Comparison of ENCODE assay signal across 12 mouse cellular contexts in the genomic region with DNA sequence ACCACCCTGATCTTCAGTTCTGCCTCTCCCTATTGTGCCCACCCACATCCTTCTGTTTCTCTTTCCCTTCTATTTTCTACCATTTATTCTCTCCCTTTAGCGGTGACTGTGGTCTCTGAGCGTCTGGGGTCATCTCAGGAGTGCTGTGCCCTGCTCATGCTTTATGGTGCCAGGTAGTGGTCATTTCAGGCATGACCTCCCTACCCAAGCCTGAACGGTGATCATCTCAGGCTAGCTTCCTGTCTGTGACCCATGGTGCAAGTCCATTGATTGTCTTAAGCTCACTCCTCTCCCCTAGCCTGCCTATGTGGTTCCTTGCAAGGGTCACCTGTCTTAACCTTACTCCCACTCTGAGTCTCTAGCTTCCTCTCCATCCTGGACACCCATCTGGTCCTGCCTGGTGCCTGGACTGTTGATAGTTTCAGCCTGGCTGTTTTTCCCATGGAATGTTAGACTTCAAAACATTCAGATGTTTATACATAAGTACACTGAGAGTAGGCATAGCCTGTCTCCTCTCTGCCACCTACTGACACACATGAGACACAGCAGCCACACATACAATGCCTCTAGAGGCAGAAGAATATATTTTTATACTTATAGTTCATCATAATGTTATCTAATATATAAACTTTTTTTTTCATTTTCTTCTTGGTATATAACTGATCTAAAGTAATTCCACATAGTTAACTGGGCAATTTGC.
DNase-seq lines count a peak whose midpoint lies in the region; ATAC-seq and TF ChIP-seq lines count a peak whose summit lies in the region.
"Had no signal": no experiment of that assay in that cellular context is flagged by ENCODE, and none has a peak within 500 bp of the region (broad histone marks: within the 10 kb centered on the region; RNA-seq: fewer than 3 reads in every experiment).

No protein-coding gene starts in this region.

- ATAC-seq in forebrain, embryonic 11.5 days (replicated peaks; ENCODE audit: low FRiP score): peak; percentile 53; the same call in 1 of the 2 replicates
- ATAC-seq in forebrain, embryonic 16.5 days: no peak
- peak; percentile 62 for ATAC-seq in midbrain, embryonic 11.5 days (ENCODE audit: low FRiP score)
- ATAC-seq in midbrain, embryonic 15.5 days (replicated peaks): no peak
- ATAC-seq in forebrain, embryonic 14.5 days: peak; percentile 50; the same call in 1 of the 2 replicates
- no peak for ATAC-seq in stomach, postnatal 0 days (ENCODE audit: low FRiP score, low TSS enrichment)

- WGBS in forebrain, embryonic 11.5 days: 85% methylated on average over 3 of the region's 3 CpGs
- WGBS in forebrain, embryonic 16.5 days: 95% methylated on average over 3 of the region's 3 CpGs
- 84% methylated on average over 3 of the region's 3 CpGs for WGBS in midbrain, embryonic 11.5 days
- 93% methylated on average over 3 of the region's 3 CpGs for WGBS in midbrain, embryonic 15.5 days
- WGBS in forebrain, embryonic 14.5 days: 90% methylated on average over 3 of the region's 3 CpGs
- 80% methylated on average over 3 of the region's 3 CpGs for WGBS in stomach, postnatal 0 days

- H3K9ac ChIP-seq in forebrain, embryonic 11.5 days (ENCODE audit: low read length): no peak overlapping the region
- H3K9ac ChIP-seq in forebrain, embryonic 16.5 days (replicated peaks; ENCODE audit: low read depth, low read length): no peak overlapping the region
- H3K9ac ChIP-seq in midbrain, embryonic 11.5 days (ENCODE audit: low read length): no peak overlapping the region
- H3K9ac ChIP-seq in midbrain, embryonic 15.5 days: no peak overlapping the region
- no peak overlapping the region for H3K9ac ChIP-seq in forebrain, embryonic 14.5 days (ENCODE audit: low read length)
- no peak overlapping the region for H3K9ac ChIP-seq in stomach, postnatal 0 days (ENCODE audit: low read length)
- H3K9ac ChIP-seq: liver, embryonic 14.5 days had no signal

- DNase-seq in forebrain, embryonic 11.5 days (ENCODE audit: low spot score): no peak
- DNase-seq in midbrain, embryonic 11.5 days (ENCODE audit: low spot score, missing footprints): no peak
- DNase-seq in forebrain, embryonic 14.5 days (ENCODE audit: low spot score): peak; percentile 40
- DNase-seq in stomach, postnatal 0 days (ENCODE audit: low spot score): no peak
- no peak for DNase-seq in layer of hippocampus, adult 11-12 months (ENCODE audit: low spot score)
- no peak for DNase-seq in thymus, postnatal 4 days
- DNase-seq: adrenal gland, postnatal 36 days; spleen, adult 18-20 months had no signal

- H3K9me3 ChIP-seq in forebrain, embryonic 11.5 days (ENCODE audit: control insufficient read depth, low read length): no peaks in the 10 kb centered on the region
- H3K9me3 ChIP-seq in forebrain, embryonic 16.5 days (ENCODE audit: control insufficient read depth, low read length): no peaks in the 10 kb centered on the region
- no peaks in the 10 kb centered on the region for H3K9me3 ChIP-seq in midbrain, embryonic 11.5 days (ENCODE audit: control insufficient read depth, low read length)
- H3K9me3 ChIP-seq in midbrain, embryonic 15.5 days: no peaks in the 10 kb centered on the region
- H3K9me3 ChIP-seq in forebrain, embryonic 14.5 days (replicated peaks; ENCODE audit: control insufficient read depth, low read length): no peaks in the 10 kb centered on the region
- no peaks in the 10 kb centered on the region for H3K9me3 ChIP-seq in stomach, postnatal 0 days (ENCODE audit: control insufficient read depth, low read length)

- H3K4me1 ChIP-seq in forebrain, embryonic 11.5 days (replicated peaks; ENCODE audit: control insufficient read depth, insufficient read depth, low read length): no peaks in the 10 kb centered on the region
- H3K4me1 ChIP-seq in forebrain, embryonic 16.5 days (replicated peaks; ENCODE audit: control insufficient read depth, insufficient read depth, low read length): no peaks in the 10 kb centered on the region
- H3K4me1 ChIP-seq in midbrain, embryonic 11.5 days (ENCODE audit: control insufficient read depth, insufficient read depth, low read length): no peaks in the 10 kb centered on the region
- no peaks in the 10 kb centered on the region for H3K4me1 ChIP-seq in midbrain, embryonic 15.5 days
- H3K4me1 ChIP-seq in forebrain, embryonic 14.5 days (ENCODE audit: control insufficient read depth, insufficient read depth, low read length): no peaks in the 10 kb centered on the region
- H3K4me1 ChIP-seq in stomach, postnatal 0 days (replicated peaks; ENCODE audit: control insufficient read depth, insufficient read depth): no peaks in the 10 kb centered on the region

- H3K4me3 ChIP-seq in forebrain, embryonic 11.5 days (ENCODE audit: low read depth, low read length): no peak overlapping the region
- H3K4me3 ChIP-seq in forebrain, embryonic 16.5 days (replicated peaks; ENCODE audit: low read length): no peak overlapping the region
- no peak overlapping the region for H3K4me3 ChIP-seq in midbrain, embryonic 11.5 days (ENCODE audit: low read depth, low read length)
- no peak overlapping the region for H3K4me3 ChIP-seq in midbrain, embryonic 15.5 days
- H3K4me3 ChIP-seq in forebrain, embryonic 14.5 days (ENCODE audit: low read depth, low read length): no peak overlapping the region
- no peak overlapping the region for H3K4me3 ChIP-seq in stomach, postnatal 0 days (ENCODE audit: low read depth, low read length)
- H3K4me3 ChIP-seq: erythroblast, embryonic 14.5 days had no signal

- no peaks in the 10 kb centered on the region for H3K36me3 ChIP-seq in forebrain, embryonic 11.5 days (ENCODE audit: control insufficient read depth, insufficient read depth, low read length)
- no peaks in the 10 kb centered on the region for H3K36me3 ChIP-seq in forebrain, embryonic 16.5 days (ENCODE audit: control insufficient read depth, insufficient read depth)
- H3K36me3 ChIP-seq in midbrain, embryonic 11.5 days (ENCODE audit: control insufficient read depth, insufficient read depth, low read length): no peaks in the 10 kb centered on the region
- no peaks in the 10 kb centered on the region for H3K36me3 ChIP-seq in midbrain, embryonic 15.5 days (replicated peaks)
- no peaks in the 10 kb centered on the region for H3K36me3 ChIP-seq in forebrain, embryonic 14.5 days (ENCODE audit: control insufficient read depth, insufficient read depth, low read length)
- H3K36me3 ChIP-seq in stomach, postnatal 0 days (ENCODE audit: control insufficient read depth, insufficient read depth, low read length): no peaks in the 10 kb centered on the region

- no peak for TF ChIP-seq EP300 in stomach, postnatal 0 days (optimal IDR thresholded peaks at IDR 0.05)

- no peak overlapping the region for H3K27ac ChIP-seq in forebrain, embryonic 11.5 days (ENCODE audit: low read depth, low read length)
- no peak overlapping the region for H3K27ac ChIP-seq in forebrain, embryonic 16.5 days (ENCODE audit: low read length)
- H3K27ac ChIP-seq in midbrain, embryonic 11.5 days (ENCODE audit: low read depth, low read length): no peak overlapping the region
- H3K27ac ChIP-seq in midbrain, embryonic 15.5 days: no peak overlapping the region
- no peak overlapping the region for H3K27ac ChIP-seq in forebrain, embryonic 14.5 days (ENCODE audit: low read depth, low read length)
- no peak overlapping the region for H3K27ac ChIP-seq in stomach, postnatal 0 days (replicated peaks)
- H3K27ac ChIP-seq: liver, embryonic 14.5 days had no signal

- no peaks in the 10 kb centered on the region for H3K27me3 ChIP-seq in forebrain, embryonic 11.5 days (ENCODE audit: control insufficient read depth, insufficient read depth, low read length)
- no peaks in the 10 kb centered on the region for H3K27me3 ChIP-seq in forebrain, embryonic 16.5 days (replicated peaks; ENCODE audit: control insufficient read depth, insufficient read depth, low read length)
- H3K27me3 ChIP-seq in midbrain, embryonic 11.5 days (ENCODE audit: control insufficient read depth, insufficient read depth, low read length): no peaks in the 10 kb centered on the region
- H3K27me3 ChIP-seq in midbrain, embryonic 15.5 days (replicated peaks): no peaks in the 10 kb centered on the region
- H3K27me3 ChIP-seq in forebrain, embryonic 14.5 days (replicated peaks; ENCODE audit: control insufficient read depth, insufficient read depth, low read length): no peaks in the 10 kb centered on the region
- no peaks in the 10 kb centered on the region for H3K27me3 ChIP-seq in stomach, postnatal 0 days (ENCODE audit: control insufficient read depth, insufficient read depth, low read length)

- H3K4me2 ChIP-seq in forebrain, embryonic 11.5 days (ENCODE audit: low read depth, low read length, severe bottlenecking): no peak overlapping the region
- H3K4me2 ChIP-seq in forebrain, embryonic 16.5 days (ENCODE audit: low read length): no peak overlapping the region
- H3K4me2 ChIP-seq in midbrain, embryonic 11.5 days: no peak overlapping the region
- no peak overlapping the region for H3K4me2 ChIP-seq in midbrain, embryonic 15.5 days
- no peak overlapping the region for H3K4me2 ChIP-seq in forebrain, embryonic 14.5 days (ENCODE audit: low read length)
- H3K4me2 ChIP-seq in stomach, postnatal 0 days (replicated peaks; ENCODE audit: low read depth): no peak overlapping the region

- TF ChIP-seq CTCF in stomach, postnatal 0 days (IDR thresholded peaks at IDR 0.05; ENCODE audit: low read depth): peak; percentile 62

Comparison
In these comparisons a context has a peak if more than half of its experiments do, and no peak if none do; other contexts are left out.
1. ATAC-seq: peak in forebrain, embryonic 11.5 days (single experiment), midbrain, embryonic 11.5 days (single experiment) and forebrain, embryonic 14.5 days (single experiment); none in forebrain, embryonic 16.5 days (single experiment), midbrain, embryonic 15.5 days (single experiment) and stomach, postnatal 0 days (single experiment).